ENCODE assay signal across 11 mouse cellular contexts in genomic region chr19:47280894-47281293, GRCm38 (mm10).
DNase-seq lines count a peak whose midpoint lies in the region; ATAC-seq and TF ChIP-seq lines count a peak whose summit lies in the region.
"Had no signal": no experiment of that assay in that cellular context is flagged by ENCODE, and none has a peak within 500 bp of the region (broad histone marks: within the 10 kb centered on the region; RNA-seq: fewer than 3 reads in every experiment).

No protein-coding gene starts in this region.

- no peaks in the 10 kb centered on the region for H3K27me3 ChIP-seq in embryonic facial prominence, embryonic 15.5 days
- no peaks in the 10 kb centered on the region for H3K27me3 ChIP-seq in heart, embryonic 14.5 days (ENCODE audit: control insufficient read depth, insufficient read depth, low read length)
- no peaks in the 10 kb centered on the region for H3K27me3 ChIP-seq in limb, embryonic 15.5 days
- no peaks in the 10 kb centered on the region for H3K27me3 ChIP-seq in midbrain, embryonic 16.5 days (ENCODE audit: control insufficient read depth, insufficient read depth, low read depth, low read length)
- H3K27me3 ChIP-seq in midbrain, embryonic 15.5 days (replicated peaks), result no peaks in the 10 kb centered on the region
- H3K27me3 ChIP-seq: limb, embryonic 13.5 days; neural tube, embryonic 12.5 days had no signal

- H3K4me1 ChIP-seq in embryonic facial prominence, embryonic 15.5 days, result peaks cover 62% of the 10 kb centered on the region
- H3K4me1 ChIP-seq in heart, embryonic 14.5 days (ENCODE audit: control insufficient read depth in 2 of 2, insufficient read depth in 2 of 2, low read length in 2 of 2), result peaks cover 32 to 45% of the 10 kb centered on the region in 2 experiments
- H3K4me1 ChIP-seq in limb, embryonic 15.5 days, result peaks cover 47% of the 10 kb centered on the region
- H3K4me1 ChIP-seq in midbrain, embryonic 16.5 days (ENCODE audit: control insufficient read depth, insufficient read depth, low read length), result no peaks in the 10 kb centered on the region
- H3K4me1 ChIP-seq in midbrain, embryonic 15.5 days, result 0 out of 2 replicates have a peak, but pooled peaks cover 2% of the 10 kb centered on the region
- H3K4me1 ChIP-seq: neural tube, embryonic 12.5 days had no signal

- H3K9ac ChIP-seq in embryonic facial prominence, embryonic 15.5 days, result no peak overlapping the region
- peak overlapping the region; percentile 32; the same call in 1 of the 2 replicates for H3K9ac ChIP-seq in heart, embryonic 14.5 days (ENCODE audit: low read length)
- H3K9ac ChIP-seq in limb, embryonic 15.5 days, result no peak overlapping the region
- H3K9ac ChIP-seq in midbrain, embryonic 16.5 days (ENCODE audit: low read depth, low read length), result no peak overlapping the region
- H3K9ac ChIP-seq in midbrain, embryonic 15.5 days, result no peak overlapping the region
- H3K9ac ChIP-seq: forebrain, postnatal 0 days; limb, embryonic 13.5 days; neural tube, embryonic 12.5 days had no signal

- DNase-seq in layer of hippocampus, adult 2 months (ENCODE audit: low spot score in 2 of 2), result no peak
- DNase-seq in layer of hippocampus, postnatal 25 days (ENCODE audit: extremely low spot score in 1 of 2, low spot score in 1 of 2), result no peak
- no peak for DNase-seq in adrenal gland, adult 8-10 months
- DNase-seq: forebrain, postnatal 0 days had no signal

- H3K4me2 ChIP-seq in embryonic facial prominence, embryonic 15.5 days (replicated peaks), result no peak overlapping the region
- no peak overlapping the region for H3K4me2 ChIP-seq in heart, embryonic 14.5 days (ENCODE audit: low read length)
- H3K4me2 ChIP-seq in limb, embryonic 15.5 days, result no peak overlapping the region
- no peak overlapping the region for H3K4me2 ChIP-seq in midbrain, embryonic 16.5 days (ENCODE audit: low read length)
- H3K4me2 ChIP-seq in midbrain, embryonic 15.5 days, result no peak overlapping the region
- H3K4me2 ChIP-seq: limb, embryonic 13.5 days; neural tube, embryonic 12.5 days had no signal

- 0 out of 2 replicates have a peak, but pooled peaks have one; percentile 17 for ATAC-seq in embryonic facial prominence, embryonic 15.5 days (ENCODE audit: insufficient number of reproducible peaks, low FRiP score, low TSS enrichment, low read depth)
- no peak for ATAC-seq in heart, embryonic 14.5 days (ENCODE audit: insufficient number of reproducible peaks, insufficient read depth, low FRiP score, low read depth)
- ATAC-seq in limb, embryonic 15.5 days (ENCODE audit: insufficient number of reproducible peaks, low FRiP score, low TSS enrichment, low read depth), result 0 out of 2 replicates have a peak, but pooled peaks have one; percentile 16
- no peak for ATAC-seq in midbrain, embryonic 16.5 days
- ATAC-seq in midbrain, embryonic 15.5 days (replicated peaks), result no peak

- no peak overlapping the region for H3K4me3 ChIP-seq in layer of hippocampus, adult 2 months
- no peak overlapping the region for H3K4me3 ChIP-seq in embryonic facial prominence, embryonic 15.5 days (replicated peaks)
- H3K4me3 ChIP-seq in heart, embryonic 14.5 days (ENCODE audit: control insufficient read depth in 1 of 2, insufficient read depth in 1 of 2, low read depth in 1 of 2, low read length in 2 of 2), result no peak overlapping the region
- H3K4me3 ChIP-seq in limb, embryonic 15.5 days, result no peak overlapping the region
- H3K4me3 ChIP-seq in midbrain, embryonic 16.5 days (ENCODE audit: low read depth, low read length), result no peak overlapping the region
- no peak overlapping the region for H3K4me3 ChIP-seq in midbrain, embryonic 15.5 days
- H3K4me3 ChIP-seq: limb, embryonic 13.5 days; neural tube, embryonic 12.5 days had no signal

- no peak for TF ChIP-seq CTCF in layer of hippocampus, adult 2 months (conservative IDR thresholded peaks at IDR 0.05)

- H3K27ac ChIP-seq in layer of hippocampus, adult 2 months, result peak overlapping the region; percentile 88
- peak overlapping the region; percentile 93 for H3K27ac ChIP-seq in embryonic facial prominence, embryonic 15.5 days (replicated peaks)
- peak overlapping the region; percentile 81 to 87 for H3K27ac ChIP-seq in heart, embryonic 14.5 days (replicated peaks in 1 of 2; ENCODE audit: control insufficient read depth in 1 of 2, insufficient read depth in 1 of 2, low read depth in 2 of 2, low read length in 2 of 2)
- peak overlapping the region; percentile 89 for H3K27ac ChIP-seq in limb, embryonic 15.5 days
- no peak overlapping the region for H3K27ac ChIP-seq in midbrain, embryonic 16.5 days (ENCODE audit: low read length)
- H3K27ac ChIP-seq in midbrain, embryonic 15.5 days, result no peak overlapping the region
- H3K27ac ChIP-seq: neural tube, embryonic 12.5 days had no signal

- WGBS in embryonic facial prominence, embryonic 15.5 days, result 67% methylated on average over 9 of the region's 9 CpGs
- WGBS in heart, embryonic 14.5 days, result 48% methylated on average over 9 of the region's 9 CpGs
- 69% methylated on average over 9 of the region's 9 CpGs for WGBS in limb, embryonic 15.5 days
- 82% methylated on average over 9 of the region's 9 CpGs for WGBS in midbrain, embryonic 16.5 days
- WGBS in midbrain, embryonic 15.5 days, result 79% methylated on average over 9 of the region's 9 CpGs

- H3K9me3 ChIP-seq in embryonic facial prominence, embryonic 15.5 days (replicated peaks), result no peaks in the 10 kb centered on the region
- no peaks in the 10 kb centered on the region for H3K9me3 ChIP-seq in heart, embryonic 14.5 days (ENCODE audit: control insufficient read depth, low read length)
- H3K9me3 ChIP-seq in limb, embryonic 15.5 days, result no peaks in the 10 kb centered on the region
- H3K9me3 ChIP-seq in midbrain, embryonic 16.5 days (replicated peaks; ENCODE audit: control insufficient read depth, low read length, poor library complexity, severe bottlenecking), result no peaks in the 10 kb centered on the region
- no peaks in the 10 kb centered on the region for H3K9me3 ChIP-seq in midbrain, embryonic 15.5 days
- H3K9me3 ChIP-seq: limb, embryonic 13.5 days; neural tube, embryonic 12.5 days had no signal

- H3K36me3 ChIP-seq in embryonic facial prominence, embryonic 15.5 days, result peaks cover 87% of the 10 kb centered on the region
- H3K36me3 ChIP-seq in heart, embryonic 14.5 days (ENCODE audit: control insufficient read depth, insufficient read depth, low read length), result peaks cover 83% of the 10 kb centered on the region
- H3K36me3 ChIP-seq in limb, embryonic 15.5 days, result peaks cover 89% of the 10 kb centered on the region
- H3K36me3 ChIP-seq in midbrain, embryonic 16.5 days (ENCODE audit: control insufficient read depth, insufficient read depth, low read length), result no peaks in the 10 kb centered on the region
- no peaks in the 10 kb centered on the region for H3K36me3 ChIP-seq in midbrain, embryonic 15.5 days (replicated peaks)

Comparison
In these comparisons a context has a peak if more than half of its experiments do, and no peak if none do; other contexts are left out.
1. H3K27ac ChIP-seq: peak in layer of hippocampus, adult 2 months (single experiment), embryonic facial prominence, embryonic 15.5 days (single experiment), heart, embryonic 14.5 days (2 of 2) and limb, embryonic 15.5 days (single experiment); none in midbrain, embryonic 16.5 days (single experiment) and midbrain, embryonic 15.5 days (single experiment).
2. ATAC-seq: peak in embryonic facial prominence, embryonic 15.5 days (single experiment) and limb, embryonic 15.5 days (single experiment); none in heart, embryonic 14.5 days (single experiment), midbrain, embryonic 16.5 days (single experiment) and midbrain, embryonic 15.5 days (single experiment).